Mouse (Mus musculus): Measurements from ENCODE around the gene Lsamp. TPM values are rescaled to one million over a fixed set of nuclear protein-coding genes. Genes with fewer than 3 reads are reported as not detected.

Gene Lsamp
- polyA plus RNA-seq, 1 experiment from 2014 or later, result 0.95 TPM

GRCm38 (mm10) chr16:41532661-41533551 is 1548.7 kb downstream of the Lsamp start:
- Histone ChIP-seq H3K4me3 (ENCODE audit: low read depth, low read length) (peak overlapping the region; percentile 46), H3K36me3 (ENCODE audit: insufficient read depth) (no peaks in the 10 kb centered on the region), H3K4me2 (peak overlapping the region; percentile 89), H3K9ac (peak overlapping the region; percentile 47), H3K27me3 (ENCODE audit: insufficient read depth, low read length) (no peaks in the 10 kb centered on the region), H3K4me1 (ENCODE audit: insufficient read depth) (no peaks in the 10 kb centered on the region), H3K27ac (ENCODE audit: low read depth) (no peak overlapping the region), H3K9me3 (ENCODE audit: low read depth, low read length) (no peaks in the 10 kb centered on the region)
- peak; percentile 55 for DNase-seq
- under 1% methylated on average over 38 of the region's 38 CpGs for WGBS
- no peak for TF ChIP-seq CTCF (IDR thresholded peaks at IDR 0.05; ENCODE audit: low read depth)
- ATAC-seq (ENCODE audit: insufficient read depth), result peak; percentile 87

GRCm38 (mm10) chr16:41533686-41534085 is 1549.5 kb downstream of the Lsamp start:
- 20% methylated on average over 6 of the region's 6 CpGs for WGBS
- Histone ChIP-seq H3K4me3 (ENCODE audit: low read depth, low read length) (peak overlapping the region; percentile 46), H3K27ac (ENCODE audit: low read depth) (no peak overlapping the region), H3K9me3 (ENCODE audit: low read depth, low read length) (no peaks in the 10 kb centered on the region), H3K4me2 (peak overlapping the region; percentile 89), H3K4me1 (ENCODE audit: insufficient read depth) (no peaks in the 10 kb centered on the region), H3K9ac (peak overlapping the region; percentile 47; the same call in 1 of the 2 replicates), H3K36me3 (ENCODE audit: insufficient read depth) (no peaks in the 10 kb centered on the region), H3K27me3 (ENCODE audit: insufficient read depth, low read length) (no peaks in the 10 kb centered on the region)
- ATAC-seq (ENCODE audit: insufficient read depth) (no peak), DNase-seq (peak; percentile 16)
- TF ChIP-seq CTCF (IDR thresholded peaks at IDR 0.05; ENCODE audit: low read depth), result no peak

- H3K27ac ChIP-seq (ENCODE audit: low read depth), result no peak overlapping the region
- no peak overlapping the region for H3K9ac ChIP-seq
- ATAC-seq (ENCODE audit: insufficient read depth) (no peak), DNase-seq (no peak)
- no peak overlapping the region for H3K4me2 ChIP-seq
- H3K27me3 ChIP-seq (ENCODE audit: insufficient read depth, low read length), result no peaks in the 10 kb centered on the region
- no peaks in the 10 kb centered on the region for H3K4me1 ChIP-seq (ENCODE audit: insufficient read depth)
- H3K36me3 ChIP-seq (ENCODE audit: insufficient read depth), result no peaks in the 10 kb centered on the region
- TF ChIP-seq CTCF (IDR thresholded peaks at IDR 0.05; ENCODE audit: low read depth), result no peak
- no peaks in the 10 kb centered on the region for H3K9me3 ChIP-seq (ENCODE audit: low read depth, low read length)
- H3K4me3 ChIP-seq (ENCODE audit: low read depth, low read length), result no peak overlapping the region
- 70% methylated on average over 1 of the region's 1 CpGs for WGBS
These were observed 1551.6 kb downstream of the Lsamp start for GRCm38 (mm10) chr16:41535806-41536205.

GRCm38 (mm10) chr16:41542641-41543040 is 1558.5 kb downstream of the Lsamp start:
- Histone ChIP-seq H3K36me3 (ENCODE audit: insufficient read depth) (no peaks in the 10 kb centered on the region), H3K4me1 (ENCODE audit: insufficient read depth) (no peaks in the 10 kb centered on the region)

DNA sequence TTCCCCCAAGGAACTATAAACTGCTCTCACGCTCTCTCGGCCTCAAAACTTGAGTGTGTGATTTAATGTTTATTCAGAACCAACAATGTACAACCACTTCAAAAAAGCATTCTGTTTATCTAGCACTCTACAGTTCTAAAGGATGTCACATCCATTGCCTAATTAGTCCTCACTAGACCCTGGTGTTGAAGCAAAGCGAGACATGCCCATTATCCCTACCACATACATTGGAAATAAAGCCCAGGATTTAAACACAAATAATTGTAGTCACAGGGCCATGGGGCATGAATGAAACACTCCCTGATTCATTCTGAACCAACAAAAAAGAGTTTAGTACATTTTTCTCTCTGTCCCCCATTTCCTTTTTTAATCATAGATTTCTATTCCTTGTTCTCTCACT is 1567.0 kb downstream of the Lsamp start:
- H3K36me3 ChIP-seq (ENCODE audit: insufficient read depth), result no peaks in the 10 kb centered on the region
- no peak overlapping the region for H3K27ac ChIP-seq (ENCODE audit: low read depth)
- DNase-seq, result no peak
- ATAC-seq (ENCODE audit: insufficient read depth), result no peak
- no peak overlapping the region for H3K4me3 ChIP-seq (ENCODE audit: low read depth, low read length)
- H3K4me1 ChIP-seq (ENCODE audit: insufficient read depth), result no peaks in the 10 kb centered on the region
- H3K9me3 ChIP-seq (ENCODE audit: low read depth, low read length), result no peaks in the 10 kb centered on the region
- H3K9ac ChIP-seq, result no peak overlapping the region
- H3K4me2 ChIP-seq, result no peak overlapping the region
- WGBS, result 67% methylated on average over 3 of the region's 3 CpGs
- no peaks in the 10 kb centered on the region for H3K27me3 ChIP-seq (ENCODE audit: insufficient read depth, low read length)
- TF ChIP-seq CTCF (IDR thresholded peaks at IDR 0.05; ENCODE audit: low read depth), result no peak

More at GRCm38 (mm10) chr16:41542641-41543040, 1558.5 kb downstream of the Lsamp start:
- ATAC-seq (ENCODE audit: insufficient read depth) (no peak), DNase-seq (peak; percentile 36)
- no peak overlapping the region for H3K4me2 ChIP-seq
- H3K9me3 ChIP-seq (ENCODE audit: low read depth, low read length), result no peaks in the 10 kb centered on the region
- H3K27me3 ChIP-seq (ENCODE audit: insufficient read depth, low read length), result no peaks in the 10 kb centered on the region
- WGBS, result 36% methylated on average over 2 of the region's 2 CpGs
- TF ChIP-seq CTCF (IDR thresholded peaks at IDR 0.05; ENCODE audit: low read depth), result peak; percentile 47
- no peak overlapping the region for H3K4me3 ChIP-seq (ENCODE audit: low read depth, low read length)
- no peak overlapping the region for H3K27ac ChIP-seq (ENCODE audit: low read depth)
- no peak overlapping the region for H3K9ac ChIP-seq

- H3K4me3 ChIP-seq (ENCODE audit: low read depth, low read length), result no peak overlapping the region
- no peak overlapping the region for H3K9ac ChIP-seq
- no peaks in the 10 kb centered on the region for H3K4me1 ChIP-seq (ENCODE audit: insufficient read depth)
- H3K4me2 ChIP-seq, result no peak overlapping the region
- no peak overlapping the region for H3K27ac ChIP-seq (ENCODE audit: low read depth)
- H3K9me3 ChIP-seq (ENCODE audit: low read depth, low read length), result no peaks in the 10 kb centered on the region
- DNase-seq, result no peak
- ATAC-seq (ENCODE audit: insufficient read depth), result no peak
- WGBS, result 21% methylated on average over 3 of the region's 3 CpGs
- TF ChIP-seq CTCF (IDR thresholded peaks at IDR 0.05; ENCODE audit: low read depth), result no peak
- no peaks in the 10 kb centered on the region for H3K27me3 ChIP-seq (ENCODE audit: insufficient read depth, low read length)
- no peaks in the 10 kb centered on the region for H3K36me3 ChIP-seq (ENCODE audit: insufficient read depth)
These were observed 1567.7 kb downstream of the Lsamp start for GRCm38 (mm10) chr16:41551851-41552262.

- TF ChIP-seq CTCF (IDR thresholded peaks at IDR 0.05; ENCODE audit: low read depth), result no peak
- Histone ChIP-seq H3K9me3 (ENCODE audit: low read depth, low read length) (no peaks in the 10 kb centered on the region), H3K4me3 (ENCODE audit: low read depth, low read length) (no peak overlapping the region), H3K36me3 (ENCODE audit: insufficient read depth) (no peaks in the 10 kb centered on the region), H3K9ac (no peak overlapping the region), H3K4me1 (ENCODE audit: insufficient read depth) (no peaks in the 10 kb centered on the region), H3K4me2 (no peak overlapping the region), H3K27ac (ENCODE audit: low read depth) (no peak overlapping the region), H3K27me3 (ENCODE audit: insufficient read depth, low read length) (no peaks in the 10 kb centered on the region)
- DNase-seq (no peak), ATAC-seq (ENCODE audit: insufficient read depth) (no peak)
These were observed 1572.9 kb downstream of the Lsamp start for GRCm38 (mm10) chr16:41557104-41557503.

Data from lung, embryonic 14.5 days (tissue).